Mouse (Mus musculus) heart, embryonic 14.5 days (tissue): ENCODE results near the gene Grb10. TPM values are rescaled to one million over a fixed set of nuclear protein-coding genes. Genes with fewer than 3 reads are reported as not detected.

Experiments
- ATAC-seq: fragments of 200-750 bp; cut with Nextera tagmentation; 2 replicates; pipeline ENCODE4 v1.8.0; 2017; ENCODE audit warnings: low read depth, moderate TSS enrichment; ENCODE audit not compliant: insufficient number of reproducible peaks, insufficient read depth, low FRiP score
- H3K27ac ChIP-seq, 2 experiments: fragments of 200-500 bp in 1 of 2; fragments of 300-500 bp in 1 of 2; sonication (generic) in 1 of 2; replicated peaks in 1 of 2; 2 replicates each; pipeline ENCODE4 v1.5.1; 2012 to 2014; ENCODE audit warnings: low read depth in 2 of 2, low read length in 2 of 2, control low read depth in 1 of 2, mild to moderate bottlenecking in 1 of 2, mixed read lengths in 1 of 2; ENCODE audit not compliant: control insufficient read depth in 1 of 2, insufficient read depth in 1 of 2
- H3K27me3 ChIP-seq: fragments of 300-500 bp; sonication (generic); 2 replicates; pipeline ENCODE4 v1.6.1; 2014; ENCODE audit warnings: mild to moderate bottlenecking, low read length, control low read depth; ENCODE audit not compliant: control insufficient read depth, insufficient read depth
- H3K36me3 ChIP-seq: fragments of 300-500 bp; sonication (generic); 2 replicates; pipeline ENCODE4 v1.6.1; 2014; ENCODE audit warnings: mild to moderate bottlenecking, control low read depth, low read length, mixed read lengths; ENCODE audit not compliant: control insufficient read depth, insufficient read depth
- H3K4me1 ChIP-seq, 2 experiments: fragments of 200-500 bp in 1 of 2; fragments of 300-500 bp in 1 of 2; sonication (generic) in 1 of 2; 2 replicates each; pipeline ENCODE4 v1.6.1; 2012 to 2014; ENCODE audit warnings: low read length in 2 of 2, control low read depth in 1 of 2, mixed read lengths in 1 of 2; ENCODE audit not compliant: control insufficient read depth in 2 of 2, insufficient read depth in 2 of 2
- H3K4me2 ChIP-seq: fragments of 300-500 bp; sonication (generic); 2 replicates; pipeline ENCODE4 v1.6.1; 2014; ENCODE audit warnings: mild to moderate bottlenecking, low read length
- H3K4me3 ChIP-seq, 2 experiments: fragments of 200-500 bp in 1 of 2; fragments of 300-500 bp in 1 of 2; sonication (generic) in 1 of 2; 2 replicates each; pipeline ENCODE4 v1.5.1; 2012 to 2014; ENCODE audit warnings: low read length in 2 of 2, mild to moderate bottlenecking in 2 of 2, control low read depth in 1 of 2, low read depth in 1 of 2, moderate library complexity in 1 of 2; ENCODE audit not compliant: control insufficient read depth in 1 of 2, insufficient read depth in 1 of 2
- H3K9ac ChIP-seq: fragments of 300-500 bp; sonication (generic); 2 replicates; pipeline ENCODE4 v1.6.1; 2014; ENCODE audit warnings: mild to moderate bottlenecking, low read length
- H3K9me3 ChIP-seq: fragments of 300-500 bp; sonication (generic); 2 replicates; pipeline ENCODE4 v1.6.1; 2016; ENCODE audit warnings: low read length, control low read depth; ENCODE audit not compliant: control insufficient read depth
- WGBS: fragments of 180-500 bp; shearing (Covaris S2); extraction: QIAGEN DNeasy Blood & Tissue Kit; methylation state at CpG from one replicate; pipeline ENCODE4 v1.1.7; 2014; 5-methylcytosine and 5-hydroxymethylcytosine counted together
- polyA plus RNA-seq: library from polyadenylated mRNA; unstranded; fragments of >200 nt; fragmentation: Nextera tagmentation; extraction: Ambion mirVana; gene quantifications from 2 replicates; pipeline ENCODE4 v1.2.1, GENCODE M21; 2014

Gene Grb10
- polyA plus RNA-seq, 1 experiment from 2014 or later, result 330 TPM

- no peaks in the 10 kb centered on the region for H3K27me3 ChIP-seq
- H3K27ac ChIP-seq, result no peak overlapping the region; a peak in 1 of 4 replicates
- H3K4me2 ChIP-seq, result no peak overlapping the region
- no peak overlapping the region for H3K9ac ChIP-seq
- H3K4me1 ChIP-seq, result peaks cover 2 to 11% of the 10 kb centered on the region in 2 experiments; a peak in 2 of 4 replicates
- H3K36me3 ChIP-seq, result 0 out of 2 replicates have a peak, but pooled peaks cover under 1% of the 10 kb centered on the region
- WGBS, result 25% methylated on average over 2 of the region's 2 CpGs
- ATAC-seq, result no peak
- H3K9me3 ChIP-seq, result no peaks in the 10 kb centered on the region
- no peak overlapping the region for H3K4me3 ChIP-seq
These were observed 10.3 kb upstream of the Grb10 start for GRCm38 (mm10) chr11:12048547-12049327.

- Histone ChIP-seq H3K9ac (no peak overlapping the region), H3K36me3 (no peaks in the 10 kb centered on the region), H3K27me3 (no peaks in the 10 kb centered on the region; the same call in 1 of the 2 replicates), H3K27ac (no peak overlapping the region), H3K9me3 (no peaks in the 10 kb centered on the region), H3K4me3 (no peak overlapping the region), H3K4me2 (no peak overlapping the region), H3K4me1 (peaks cover 2 to 11% of the 10 kb centered on the region in 2 experiments; a peak in 2 of 4 replicates)
- WGBS, result 76% methylated on average over 1 of the region's 1 CpGs
- ATAC-seq, result no peak
These were observed 9.7 kb upstream of the Grb10 start for GRCm38 (mm10) chr11:12048135-12048534.

GRCm38 (mm10) chr11:12044245-12044644 is 5.8 kb upstream of the Grb10 start:
- peaks cover 2 to 15% of the 10 kb centered on the region in 2 experiments; a peak in 3 of 4 replicates for H3K4me1 ChIP-seq
- H3K27me3 ChIP-seq, result peaks cover 34% of the 10 kb centered on the region
- H3K27ac ChIP-seq, result no peak overlapping the region
- no peaks in the 10 kb centered on the region for H3K36me3 ChIP-seq
- no peaks in the 10 kb centered on the region for H3K9me3 ChIP-seq
- H3K9ac ChIP-seq, result no peak overlapping the region
- ATAC-seq, result no peak
- WGBS, result 49% methylated on average over 3 of the region's 3 CpGs
- H3K4me3 ChIP-seq, result no peak overlapping the region
- H3K4me2 ChIP-seq, result no peak overlapping the region

GRCm38 (mm10) chr11:12041787-12042186 is 3.3 kb upstream of the Grb10 start:
- no peak overlapping the region for H3K27ac ChIP-seq
- no peak overlapping the region for H3K4me3 ChIP-seq
- no peaks in the 10 kb centered on the region for H3K36me3 ChIP-seq
- H3K27me3 ChIP-seq, result peaks cover 53% of the 10 kb centered on the region
- 77% methylated on average over 4 of the region's 4 CpGs for WGBS
- peaks cover 0 to 7% of the 10 kb centered on the region in 2 experiments; a peak in 2 of 4 replicates for H3K4me1 ChIP-seq
- ATAC-seq, result no peak
- H3K9me3 ChIP-seq, result no peaks in the 10 kb centered on the region
- no peak overlapping the region for H3K4me2 ChIP-seq
- no peak overlapping the region for H3K9ac ChIP-seq

- Histone ChIP-seq H3K27ac (no peak overlapping the region), H3K4me2 (no peak overlapping the region), H3K27me3 (peaks cover 57% of the 10 kb centered on the region), H3K4me3 (no peak overlapping the region), H3K9ac (no peak overlapping the region), H3K36me3 (no peaks in the 10 kb centered on the region), H3K4me1 (peaks cover 0 to 7% of the 10 kb centered on the region in 2 experiments; a peak in 2 of 4 replicates), H3K9me3 (no peaks in the 10 kb centered on the region)
- WGBS, result 76% methylated on average over 6 of the region's 6 CpGs
- ATAC-seq, result no peak
These were observed 2.9 kb upstream of the Grb10 start for GRCm38 (mm10) chr11:12041379-12041778.

GRCm38 (mm10) chr11:12040391-12040790 is 1.9 kb upstream of the Grb10 start:
- Histone ChIP-seq H3K4me2 (no peak overlapping the region), H3K36me3 (0 out of 2 replicates have a peak, but pooled peaks cover 1% of the 10 kb centered on the region), H3K4me3 (no peak overlapping the region), H3K9me3 (no peaks in the 10 kb centered on the region), H3K27ac (no peak overlapping the region), H3K27me3 (peaks cover 66% of the 10 kb centered on the region), H3K9ac (no peak overlapping the region), H3K4me1 (peaks cover 0 to 7% of the 10 kb centered on the region in 2 experiments; a peak in 2 of 4 replicates)
- no peak for ATAC-seq
- 82% methylated on average over 4 of the region's 4 CpGs for WGBS

- H3K27me3 ChIP-seq, result peaks cover 73% of the 10 kb centered on the region
These were observed 1.3 kb upstream of the Grb10 start for GRCm38 (mm10) chr11:12039748-12040147.

More at GRCm38 (mm10) chr11:12039748-12040147, 1.3 kb upstream of the Grb10 start:
- 63% methylated on average over 6 of the region's 6 CpGs for WGBS
- H3K4me2 ChIP-seq, result no peak overlapping the region
- ATAC-seq, result no peak
- no peaks in the 10 kb centered on the region for H3K9me3 ChIP-seq
- peaks cover 0 to 7% of the 10 kb centered on the region in 2 experiments; a peak in 2 of 4 replicates for H3K4me1 ChIP-seq
- H3K9ac ChIP-seq, result no peak overlapping the region
- no peak overlapping the region for H3K4me3 ChIP-seq
- 0 out of 2 replicates have a peak, but pooled peaks cover 6% of the 10 kb centered on the region for H3K36me3 ChIP-seq
- H3K27ac ChIP-seq, result no peak overlapping the region
